ENCODE assay signal across 14 mouse cellular contexts in genomic region chr10:78143727-78144505, GRCm38 (mm10). TPM values are rescaled to one million over a fixed set of nuclear protein-coding genes. Genes with fewer than 3 reads are reported as not detected.
DNase-seq lines count a peak whose midpoint lies in the region; ATAC-seq and TF ChIP-seq lines count a peak whose summit lies in the region.
"Had no signal": no experiment of that assay in that cellular context is flagged by ENCODE, and none has a peak within 500 bp of the region (broad histone marks: within the 10 kb centered on the region; RNA-seq: fewer than 3 reads in every experiment).

No protein-coding gene starts in this region.

- TF ChIP-seq CTCF in kidney, adult 2 months (conservative IDR thresholded peaks at IDR 0.05; ENCODE audit: insufficient read depth, insufficient read length, low read depth, low read length), result no peak
- peak; percentile 14 for TF ChIP-seq CTCF in intestine, postnatal 0 days (IDR thresholded peaks at IDR 0.05; ENCODE audit: low read depth)

- no peak for ATAC-seq in kidney, embryonic 15.5 days (replicated peaks; ENCODE audit: low FRiP score)
- ATAC-seq in intestine, postnatal 0 days, result peak; percentile 90
- ATAC-seq in stomach, embryonic 16.5 days (ENCODE audit: insufficient read depth, low FRiP score), result peak; percentile 27; the same call in 1 of the 2 replicates
- ATAC-seq: forebrain, embryonic 15.5 days; midbrain, embryonic 16.5 days had no signal

- peaks cover 11% of the 10 kb centered on the region for H3K4me1 ChIP-seq in kidney, adult 2 months (ENCODE audit: control insufficient read depth, insufficient read depth, low read length)
- H3K4me1 ChIP-seq in kidney, embryonic 15.5 days, result peaks cover 21% of the 10 kb centered on the region
- H3K4me1 ChIP-seq in intestine, postnatal 0 days (replicated peaks; ENCODE audit: control insufficient read depth, insufficient read depth, low read length), result peaks cover 11% of the 10 kb centered on the region; the same call in 1 of the 2 replicates
- peaks cover 11% of the 10 kb centered on the region for H3K4me1 ChIP-seq in stomach, embryonic 16.5 days (ENCODE audit: control insufficient read depth, insufficient read depth, low read length)
- H3K4me1 ChIP-seq: hindbrain, embryonic 15.5 days had no signal

- no peak for TF ChIP-seq POLR2A in kidney, adult 2 months (IDR thresholded peaks at IDR 0.05; ENCODE audit: low read depth, low read length)

- no peak overlapping the region for H3K9ac ChIP-seq in kidney, embryonic 15.5 days
- no peak overlapping the region for H3K9ac ChIP-seq in intestine, postnatal 0 days (ENCODE audit: low read depth, low read length)
- H3K9ac ChIP-seq in stomach, embryonic 16.5 days (ENCODE audit: low read length), result no peak overlapping the region
- H3K9ac ChIP-seq: forebrain, embryonic 15.5 days; heart, embryonic 13.5 days; hindbrain, embryonic 15.5 days; lung, embryonic 14.5 days had no signal

- 40% methylated on average over 8 of the region's 8 CpGs for WGBS in kidney, adult 2 months
- WGBS in kidney, embryonic 15.5 days, result 55% methylated on average over 8 of the region's 8 CpGs
- 21% methylated on average over 8 of the region's 8 CpGs for WGBS in intestine, postnatal 0 days
- WGBS in stomach, embryonic 16.5 days, result 43% methylated on average over 8 of the region's 8 CpGs

- no peaks in the 10 kb centered on the region for H3K27me3 ChIP-seq in kidney, adult 2 months (replicated peaks; ENCODE audit: control insufficient read depth, insufficient read depth, low read length)
- no peaks in the 10 kb centered on the region for H3K27me3 ChIP-seq in kidney, embryonic 15.5 days
- H3K27me3 ChIP-seq in intestine, postnatal 0 days (replicated peaks; ENCODE audit: control insufficient read depth, insufficient read depth, low read length), result no peaks in the 10 kb centered on the region
- no peaks in the 10 kb centered on the region for H3K27me3 ChIP-seq in stomach, embryonic 16.5 days (ENCODE audit: control insufficient read depth, insufficient read depth, low read length)
- H3K27me3 ChIP-seq: forebrain, embryonic 15.5 days; heart, embryonic 13.5 days; hindbrain, embryonic 15.5 days had no signal

- H3K4me2 ChIP-seq in kidney, embryonic 15.5 days, result no peak overlapping the region
- peak overlapping the region; percentile 40 for H3K4me2 ChIP-seq in intestine, postnatal 0 days (replicated peaks; ENCODE audit: low read depth)
- no peak overlapping the region for H3K4me2 ChIP-seq in stomach, embryonic 16.5 days (ENCODE audit: low read depth, low read length)
- H3K4me2 ChIP-seq: forebrain, embryonic 15.5 days; heart, embryonic 13.5 days; hindbrain, embryonic 15.5 days; lung, embryonic 14.5 days had no signal

- H3K36me3 ChIP-seq in kidney, adult 2 months (ENCODE audit: control insufficient read depth, insufficient read depth, low read length), result no peaks in the 10 kb centered on the region
- no peaks in the 10 kb centered on the region for H3K36me3 ChIP-seq in kidney, embryonic 15.5 days
- H3K36me3 ChIP-seq in intestine, postnatal 0 days (ENCODE audit: control insufficient read depth, insufficient read depth), result no peaks in the 10 kb centered on the region
- no peaks in the 10 kb centered on the region for H3K36me3 ChIP-seq in stomach, embryonic 16.5 days (ENCODE audit: control insufficient read depth, insufficient read depth, low read length)
- H3K36me3 ChIP-seq: forebrain, embryonic 15.5 days; heart, embryonic 13.5 days; hindbrain, embryonic 15.5 days had no signal

- peak overlapping the region; percentile 81 for H3K27ac ChIP-seq in kidney, adult 2 months (ENCODE audit: insufficient read depth, low read depth, low read length)
- no peak overlapping the region for H3K27ac ChIP-seq in kidney, embryonic 15.5 days
- H3K27ac ChIP-seq in intestine, postnatal 0 days (ENCODE audit: low read depth, low read length), result peak overlapping the region; percentile 82
- no peak overlapping the region for H3K27ac ChIP-seq in stomach, embryonic 16.5 days (ENCODE audit: low read length)
- H3K27ac ChIP-seq: forebrain, embryonic 15.5 days; heart, embryonic 13.5 days; hindbrain, embryonic 15.5 days had no signal

- DNase-seq in kidney, adult 2 months, result peak; percentile 81
- peak; percentile 48 for DNase-seq in ovary, adult 18-20 months (ENCODE audit: low spot score)
- no peak for DNase-seq in ovary, postnatal 10 days (ENCODE audit: low spot score)
- no peak for DNase-seq in retina, embryonic 14.5 days (ENCODE audit: low spot score)
- DNase-seq in lung, postnatal 10 days, result no peak
- DNase-seq: cerebellum, postnatal 10 days; lung, embryonic 14.5 days had no signal

- no peak overlapping the region for H3K4me3 ChIP-seq in kidney, adult 2 months (ENCODE audit: insufficient read depth, low read depth, low read length)
- no peak overlapping the region for H3K4me3 ChIP-seq in kidney, embryonic 15.5 days (replicated peaks)
- H3K4me3 ChIP-seq in intestine, postnatal 0 days (ENCODE audit: low read depth, low read length), result no peak overlapping the region
- no peak overlapping the region for H3K4me3 ChIP-seq in stomach, embryonic 16.5 days (replicated peaks; ENCODE audit: low read length)
- H3K4me3 ChIP-seq: forebrain, embryonic 15.5 days; heart, embryonic 13.5 days; hindbrain, embryonic 15.5 days had no signal

- no peaks in the 10 kb centered on the region for H3K9me3 ChIP-seq in kidney, embryonic 15.5 days (replicated peaks)
- no peaks in the 10 kb centered on the region for H3K9me3 ChIP-seq in intestine, postnatal 0 days (ENCODE audit: control insufficient read depth)
- no peaks in the 10 kb centered on the region for H3K9me3 ChIP-seq in stomach, embryonic 16.5 days (replicated peaks; ENCODE audit: control insufficient read depth, low read length)
- H3K9me3 ChIP-seq: forebrain, embryonic 15.5 days; heart, embryonic 13.5 days; hindbrain, embryonic 15.5 days had no signal

RNA-seq across cellular contexts. Expression of gene D10Jhu81e, which starts 25.7 kb away (rescaled TPM):
- 283 and 352 TPM in 2 replicates for polyA plus RNA-seq in kidney, adult 2 months (2012; rRNA removed)
- polyA plus RNA-seq in kidney, embryonic 15.5 days (2015; fragmentation: Nextera tagmentation; extraction: Ambion mirVana), result 43.2 TPM in 2 replicates
- 21.9 and 23.9 TPM in 2 replicates for polyA plus RNA-seq in intestine, postnatal 0 days (2015; fragmentation: Nextera tagmentation; extraction: Ambion mirVana)
- polyA plus RNA-seq in stomach, embryonic 16.5 days (2015; fragmentation: Nextera tagmentation; extraction: Ambion mirVana), result 39.5 and 46.6 TPM in 2 replicates

RNA-seq across cellular contexts. Expression of gene Pwp2, which starts 41.0 kb away (rescaled TPM):
- polyA plus RNA-seq in kidney, adult 2 months (2012; rRNA removed), result 7.9 and 8.2 TPM in 2 replicates
- 21.7 and 22.6 TPM in 2 replicates for polyA plus RNA-seq in kidney, embryonic 15.5 days (2015; fragmentation: Nextera tagmentation; extraction: Ambion mirVana)
- 4.2 TPM in 2 replicates for polyA plus RNA-seq in intestine, postnatal 0 days (2015; fragmentation: Nextera tagmentation; extraction: Ambion mirVana)
- 15.5 and 16.6 TPM in 2 replicates for polyA plus RNA-seq in stomach, embryonic 16.5 days (2015; fragmentation: Nextera tagmentation; extraction: Ambion mirVana)

Comparison
In these comparisons a context has a peak if more than half of its experiments do, and no peak if none do; other contexts are left out.
1. DNase-seq: peak in kidney, adult 2 months (single experiment) and ovary, adult 18-20 months (single experiment); none in ovary, postnatal 10 days (single experiment), retina, embryonic 14.5 days (single experiment) and lung, postnatal 10 days (single experiment).
2. H3K27ac ChIP-seq: peak in kidney, adult 2 months (single experiment) and intestine, postnatal 0 days (single experiment); none in kidney, embryonic 15.5 days (single experiment) and stomach, embryonic 16.5 days (single experiment).